In the genomic region with DNA sequence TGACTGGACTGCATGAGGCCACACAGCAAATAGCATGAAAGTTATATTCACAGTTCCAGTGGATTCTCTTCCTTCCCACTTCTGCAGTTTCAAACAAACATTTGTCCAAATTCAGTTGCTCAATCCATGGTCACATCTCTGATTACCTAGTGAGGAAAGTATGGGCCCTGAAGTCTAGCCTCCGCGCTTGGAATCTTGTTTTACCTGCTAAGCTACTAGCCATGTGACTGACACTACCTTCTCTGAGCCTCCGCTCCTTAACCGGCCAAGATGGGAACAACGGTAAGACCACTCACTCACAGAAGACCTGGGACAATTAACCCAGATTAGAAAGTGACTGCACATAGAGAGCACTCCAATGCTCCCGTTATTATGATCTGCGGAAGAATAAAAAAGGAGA, we compare ENCODE assay signal across 8 mouse cellular contexts. TPM values are rescaled to one million over a fixed set of nuclear protein-coding genes. Genes with fewer than 3 reads are reported as not detected.
DNase-seq lines count a peak whose midpoint lies in the region; ATAC-seq lines count a peak whose summit lies in the region.

No protein-coding gene starts in this region.

- H3K27me3 ChIP-seq in heart, embryonic 14.5 days (ENCODE audit: control insufficient read depth, insufficient read depth, low read length), result 0 out of 2 replicates have a peak, but pooled peaks cover 2% of the 10 kb centered on the region
- no peaks in the 10 kb centered on the region for H3K27me3 ChIP-seq in embryonic facial prominence, embryonic 15.5 days
- H3K27me3 ChIP-seq in limb, embryonic 10.5 days (ENCODE audit: low read depth, poor library complexity, severe bottlenecking), result peaks cover 26% of the 10 kb centered on the region
- no peaks in the 10 kb centered on the region; the same call in 1 of the 2 replicates for H3K27me3 ChIP-seq in midbrain, embryonic 15.5 days (replicated peaks)

- peak overlapping the region; percentile 53 to 66 for H3K4me3 ChIP-seq in heart, embryonic 14.5 days (ENCODE audit: control insufficient read depth in 1 of 2, insufficient read depth in 1 of 2, low read depth in 1 of 2, low read length in 2 of 2)
- H3K4me3 ChIP-seq in embryonic facial prominence, embryonic 15.5 days (replicated peaks), result peak overlapping the region; percentile 42
- peak overlapping the region; percentile 54 for H3K4me3 ChIP-seq in limb, embryonic 10.5 days
- peak overlapping the region; percentile 34 for H3K4me3 ChIP-seq in midbrain, embryonic 15.5 days

- H3K9ac ChIP-seq in heart, embryonic 14.5 days (ENCODE audit: low read length), result peak overlapping the region; percentile 80
- no peak overlapping the region; the same call in 1 of the 2 replicates for H3K9ac ChIP-seq in embryonic facial prominence, embryonic 15.5 days
- 0 out of 2 replicates have a peak overlapping the region, but pooled peaks have one; percentile 16 for H3K9ac ChIP-seq in midbrain, embryonic 15.5 days

- H3K4me2 ChIP-seq in heart, embryonic 14.5 days (ENCODE audit: low read length), result peak overlapping the region; percentile 83
- H3K4me2 ChIP-seq in embryonic facial prominence, embryonic 15.5 days (replicated peaks), result peak overlapping the region; percentile 59
- peak overlapping the region; percentile 55 for H3K4me2 ChIP-seq in midbrain, embryonic 15.5 days

- H3K27ac ChIP-seq in heart, embryonic 14.5 days (replicated peaks in 1 of 2; ENCODE audit: control insufficient read depth in 1 of 2, insufficient read depth in 1 of 2, low read depth in 2 of 2, low read length in 2 of 2), result peak overlapping the region; percentile 86
- peak overlapping the region; percentile 77; the same call in 1 of the 2 replicates for H3K27ac ChIP-seq in embryonic facial prominence, embryonic 15.5 days (replicated peaks)
- H3K27ac ChIP-seq in limb, embryonic 10.5 days, result peak overlapping the region; percentile 64
- no peak overlapping the region for H3K27ac ChIP-seq in midbrain, embryonic 15.5 days

- no peak for DNase-seq in heart, postnatal 4 days
- DNase-seq in limb, embryonic 10.5 days (ENCODE audit: low spot score), result no peak
- no peak for DNase-seq in retina, embryonic 14.5 days (ENCODE audit: low spot score)
- no peak for DNase-seq in adrenal gland, postnatal 14 days
- DNase-seq in layer of hippocampus, adult 8-10 months (ENCODE audit: low spot score in 2 of 2), result no peak

- WGBS in heart, embryonic 14.5 days, result 19% methylated on average over 7 of the region's 7 CpGs
- 14% methylated on average over 7 of the region's 7 CpGs for WGBS in embryonic facial prominence, embryonic 15.5 days
- 10% methylated on average over 7 of the region's 7 CpGs for WGBS in limb, embryonic 10.5 days
- WGBS in midbrain, embryonic 15.5 days, result 15% methylated on average over 7 of the region's 7 CpGs

- H3K36me3 ChIP-seq in heart, embryonic 14.5 days (ENCODE audit: control insufficient read depth, insufficient read depth, low read length), result no peaks in the 10 kb centered on the region
- H3K36me3 ChIP-seq in embryonic facial prominence, embryonic 15.5 days, result no peaks in the 10 kb centered on the region
- no peaks in the 10 kb centered on the region for H3K36me3 ChIP-seq in limb, embryonic 10.5 days
- no peaks in the 10 kb centered on the region for H3K36me3 ChIP-seq in midbrain, embryonic 15.5 days (replicated peaks)

- no peak for ATAC-seq in heart, embryonic 14.5 days (ENCODE audit: insufficient number of reproducible peaks, insufficient read depth, low FRiP score, low read depth)
- ATAC-seq in embryonic facial prominence, embryonic 15.5 days (ENCODE audit: insufficient number of reproducible peaks, low FRiP score, low TSS enrichment, low read depth), result no peak
- ATAC-seq in midbrain, embryonic 15.5 days (replicated peaks), result no peak

- peaks cover 8 to 34% of the 10 kb centered on the region in 2 experiments for H3K4me1 ChIP-seq in heart, embryonic 14.5 days (ENCODE audit: control insufficient read depth in 2 of 2, insufficient read depth in 2 of 2, low read length in 2 of 2)
- H3K4me1 ChIP-seq in embryonic facial prominence, embryonic 15.5 days, result peaks cover 8% of the 10 kb centered on the region; the same call in 1 of the 2 replicates
- peaks cover 10% of the 10 kb centered on the region for H3K4me1 ChIP-seq in limb, embryonic 10.5 days
- peaks cover 9% of the 10 kb centered on the region for H3K4me1 ChIP-seq in midbrain, embryonic 15.5 days

- H3K9me3 ChIP-seq in heart, embryonic 14.5 days (ENCODE audit: control insufficient read depth, low read length), result no peaks in the 10 kb centered on the region
- no peaks in the 10 kb centered on the region for H3K9me3 ChIP-seq in embryonic facial prominence, embryonic 15.5 days (replicated peaks)
- no peaks in the 10 kb centered on the region for H3K9me3 ChIP-seq in limb, embryonic 10.5 days (replicated peaks)
- H3K9me3 ChIP-seq in midbrain, embryonic 15.5 days, result no peaks in the 10 kb centered on the region

RNA-seq across cellular contexts. Expression of gene 2310030G06Rik, which starts 0.5 kb away (rescaled TPM):
- 10.3 and 11.4 TPM in 2 replicates for polyA plus RNA-seq in heart, embryonic 14.5 days (2014; fragmentation: Nextera tagmentation; extraction: Ambion mirVana)
- total RNA-seq in heart, postnatal 4 days (2021), result 1 to 10 TPM; 5.2 to 6.3 TPM
- polyA plus RNA-seq in embryonic facial prominence, embryonic 15.5 days (2015; fragmentation: Nextera tagmentation; extraction: Ambion mirVana), result 9.5 TPM in 2 replicates
- polyA plus RNA-seq in limb, embryonic 10.5 days (2016; fragmentation: Nextera tagmentation; extraction: Ambion mirVana), result 2.6 and 2.8 TPM in 2 replicates
- 1.5 and 2.3 TPM in 2 replicates for polyA plus RNA-seq in midbrain, embryonic 15.5 days (2015; fragmentation: Nextera tagmentation; extraction: Ambion mirVana)
- total RNA-seq in adrenal gland, postnatal 14 days (2021), result 6.6 and 6.9 TPM in 2 replicates
- total RNA-seq in layer of hippocampus, adult 8-10 months (2022), result 1 to 10 TPM in 3 of 4 experiments, under 1 TPM in 1; 0.96 to 2.3 (median 1.8) TPM

RNA-seq across cellular contexts. Expression of gene Cryab, which starts 5.3 kb away (rescaled TPM):
- polyA plus RNA-seq in heart, embryonic 14.5 days (2014; fragmentation: Nextera tagmentation; extraction: Ambion mirVana), result 1,286 and 1,345 TPM in 2 replicates
- total RNA-seq in heart, postnatal 4 days (2021), result 1,000 to 10,000 TPM; 1,184 to 1,197 TPM
- 139 and 178 TPM in 2 replicates for polyA plus RNA-seq in embryonic facial prominence, embryonic 15.5 days (2015; fragmentation: Nextera tagmentation; extraction: Ambion mirVana)
- polyA plus RNA-seq in limb, embryonic 10.5 days (2016; fragmentation: Nextera tagmentation; extraction: Ambion mirVana), result 2.4 and 3.1 TPM in 2 replicates
- 10.7 and 11.8 TPM in 2 replicates for polyA plus RNA-seq in midbrain, embryonic 15.5 days (2015; fragmentation: Nextera tagmentation; extraction: Ambion mirVana)
- 21.4 and 29.2 TPM in 2 replicates for total RNA-seq in adrenal gland, postnatal 14 days (2021)
- 100 to 1,000 TPM; 136 to 196 (median 167) TPM for total RNA-seq in layer of hippocampus, adult 8-10 months (2022)

RNA-seq across cellular contexts. Expression of gene Hspb2, which starts 6.3 kb away (rescaled TPM):
- 312 and 322 TPM in 2 replicates for polyA plus RNA-seq in heart, embryonic 14.5 days (2014; fragmentation: Nextera tagmentation; extraction: Ambion mirVana)
- 100 to 1,000 TPM; 130 to 150 TPM for total RNA-seq in heart, postnatal 4 days (2021)
- 61.2 and 79.5 TPM in 2 replicates for polyA plus RNA-seq in embryonic facial prominence, embryonic 15.5 days (2015; fragmentation: Nextera tagmentation; extraction: Ambion mirVana)
- polyA plus RNA-seq in limb, embryonic 10.5 days (2016; fragmentation: Nextera tagmentation; extraction: Ambion mirVana), result not detected in 2 replicates
- polyA plus RNA-seq in midbrain, embryonic 15.5 days (2015; fragmentation: Nextera tagmentation; extraction: Ambion mirVana), result 0.87 and 1.1 TPM in 2 replicates
- 1.5 and 1.9 TPM in 2 replicates for total RNA-seq in adrenal gland, postnatal 14 days (2021)
- 1 to 10 TPM in 2 of 4 experiments, under 1 TPM in 1, not detected in 1; 0.91 to 2.1 (median 1.5) TPM for total RNA-seq in layer of hippocampus, adult 8-10 months (2022)

RNA-seq across cellular contexts. Expression of gene Dixdc1, which starts 6.5 kb away (rescaled TPM):
- 11.9 and 12.5 TPM in 2 replicates for polyA plus RNA-seq in heart, embryonic 14.5 days (2014; fragmentation: Nextera tagmentation; extraction: Ambion mirVana)
- total RNA-seq in heart, postnatal 4 days (2021), result 10 to 100 TPM in 1 of 2 experiments, 1 to 10 TPM in 1; 9.9 to 10.1 TPM
- polyA plus RNA-seq in embryonic facial prominence, embryonic 15.5 days (2015; fragmentation: Nextera tagmentation; extraction: Ambion mirVana), result 13.7 and 17.2 TPM in 2 replicates
- 33.8 and 36.8 TPM in 2 replicates for polyA plus RNA-seq in limb, embryonic 10.5 days (2016; fragmentation: Nextera tagmentation; extraction: Ambion mirVana)
- 33.0 and 37.9 TPM in 2 replicates for polyA plus RNA-seq in midbrain, embryonic 15.5 days (2015; fragmentation: Nextera tagmentation; extraction: Ambion mirVana)
- 8.4 and 9.5 TPM in 2 replicates for total RNA-seq in adrenal gland, postnatal 14 days (2021)
- 100 to 1,000 TPM in 2 of 4 experiments, 10 to 100 TPM in 2; 67.3 to 107 (median 93.0) TPM for total RNA-seq in layer of hippocampus, adult 8-10 months (2022)

RNA-seq across cellular contexts. Expression of gene Fdxacb1, which starts 22.2 kb away (rescaled TPM):
- polyA plus RNA-seq in heart, embryonic 14.5 days (2014; fragmentation: Nextera tagmentation; extraction: Ambion mirVana), result 9.0 and 9.1 TPM in 2 replicates
- 1 to 10 TPM; 6.0 to 7.1 TPM for total RNA-seq in heart, postnatal 4 days (2021)
- 10.8 and 11.3 TPM in 2 replicates for polyA plus RNA-seq in embryonic facial prominence, embryonic 15.5 days (2015; fragmentation: Nextera tagmentation; extraction: Ambion mirVana)
- polyA plus RNA-seq in limb, embryonic 10.5 days (2016; fragmentation: Nextera tagmentation; extraction: Ambion mirVana), result 12.6 and 14.0 TPM in 2 replicates
- 12.0 and 12.3 TPM in 2 replicates for polyA plus RNA-seq in midbrain, embryonic 15.5 days (2015; fragmentation: Nextera tagmentation; extraction: Ambion mirVana)
- 5.7 and 6.4 TPM in 2 replicates for total RNA-seq in adrenal gland, postnatal 14 days (2021)
- total RNA-seq in layer of hippocampus, adult 8-10 months (2022), result 10 to 100 TPM in 1 of 4 experiments, 1 to 10 TPM in 3; 5.4 to 10.9 (median 6.7) TPM

Comparison
In these comparisons a context has a peak if more than half of its experiments do, and no peak if none do; other contexts are left out.
1. RNA of gene Cryab, which starts 5.3 kb away (polyA plus RNA-seq): 1,286 to 1,345 TPM in heart, embryonic 14.5 days and 139 to 178 TPM in embryonic facial prominence, embryonic 15.5 days; 10.7 to 11.8 TPM in midbrain, embryonic 15.5 days and 2.4 to 3.1 TPM in limb, embryonic 10.5 days; every median in the first group is over 10 times any median in the second.
2. RNA of gene Hspb2, which starts 6.3 kb away (polyA plus RNA-seq): 312 to 322 TPM in heart, embryonic 14.5 days and 61.2 to 79.5 TPM in embryonic facial prominence, embryonic 15.5 days; 0.87 to 1.1 TPM in midbrain, embryonic 15.5 days and not detected in limb, embryonic 10.5 days; every median in the first group is over 10 times any median in the second.
3. Peak in every context shown above with its lines, with median percentiles within 50 percentile points of each other: H3K4me2 ChIP-seq and H3K4me3 ChIP-seq.